Mouse (Mus musculus) CH12.LX (cell line): ENCODE measurements at regions not wholly inside any gene's neighbourhood (a gene's known extent, or its start where the extent isn't known, plus 50 kb on each side); places are given as distances from the start of the nearest gene placed in this dataset.

ENCODE experiments used
- DNase-seq: peaks from one replicate; pipeline ENCODE4 v3.0.0-alpha.2; 2013; ENCODE audit errors: extremely low read depth
- H3K27ac ChIP-seq: 2 replicates; pipeline ENCODE4 v1.5.1; 2012; ENCODE audit warnings: low read depth, mild to moderate bottlenecking, control low read depth, moderate library complexity; ENCODE audit not compliant: insufficient read depth
- H3K27me3 ChIP-seq: replicated peaks from 2 replicates; pipeline ENCODE3; 2012; ENCODE audit warnings: inconsistent platforms
- H3K36me3 ChIP-seq, 2 experiments: replicated peaks in 1 of 2; 2 replicates each; pipeline versions ENCODE3 to v1.6.1; 2012; ENCODE audit warnings: inconsistent platforms in 1 of 2, low read length in 1 of 2, mild to moderate bottlenecking in 1 of 2, mixed read lengths in 1 of 2, moderate library complexity in 1 of 2; ENCODE audit not compliant: control insufficient read depth in 1 of 2, insufficient read depth in 1 of 2
- H3K4me1 ChIP-seq, 2 experiments: 2 replicates each; pipeline ENCODE4 v1.6.1; 2012; ENCODE audit warnings: inconsistent platforms in 1 of 2, moderate library complexity in 1 of 2; ENCODE audit not compliant: insufficient read depth in 2 of 2, control insufficient read depth in 1 of 2
- H3K4me2 ChIP-seq: 2 replicates; pipeline ENCODE4 v1.6.1; 2012; ENCODE audit warnings: low read depth, mild to moderate bottlenecking, control low read depth; ENCODE audit not compliant: poor library complexity, insufficient read depth, severe bottlenecking
- H3K4me3 ChIP-seq, 3 experiments: fragments of 150-350 bp in 1 of 3; sonication (generic) in 1 of 3; replicated peaks in 1 of 3; 2 replicates each; pipeline versions ENCODE3 to v1.5.1; 2011 to 2012; ENCODE audit warnings: low read depth in 2 of 3, low read length in 2 of 3, mild to moderate bottlenecking in 2 of 3, moderate library complexity in 2 of 3, control low read depth in 1 of 3, improper control_type of control experiment in 1 of 3, inconsistent platforms in 1 of 3, mixed read lengths in 1 of 3; ENCODE audit not compliant: poor library complexity in 1 of 3
- H3K79me2 ChIP-seq: replicated peaks from 2 replicates; pipeline ENCODE4 v1.6.1; 2012; ENCODE audit warnings: mild to moderate bottlenecking, moderate library complexity; ENCODE audit not compliant: control insufficient read depth, poor library complexity, insufficient read depth, severe bottlenecking; ENCODE audit errors: extremely low read depth
- H3K9ac ChIP-seq: 2 replicates; pipeline ENCODE4 v1.6.1; 2012; ENCODE audit warnings: low read depth, mild to moderate bottlenecking, control low read depth, moderate library complexity; ENCODE audit not compliant: insufficient read depth
- H3K9me3 ChIP-seq: replicated peaks from 2 replicates; pipeline ENCODE3; 2012; ENCODE audit warnings: low read length, inconsistent platforms, mixed read lengths
- CHD1 ChIP-seq: IDR thresholded peaks from 2 replicates; pipeline ENCODE4 v1.6.1; 2012; ENCODE audit warnings: low read depth, low read length, improper control_type of control experiment, inconsistent platforms
- CTCF ChIP-seq, 2 experiments: IDR thresholded peaks in 1 of 2; conservative IDR thresholded peaks in 1 of 2; 2 replicates each; pipeline ENCODE4 v1.5.1; 2011 to 2012; ENCODE audit warnings: low read depth in 2 of 2, low read length in 2 of 2, improper control_type of control experiment in 1 of 2, inconsistent platforms in 1 of 2, mild to moderate bottlenecking in 1 of 2, moderate library complexity in 1 of 2
- ELF1 ChIP-seq: IDR thresholded peaks from 2 replicates; pipeline ENCODE4 v1.6.1; 2014; ENCODE audit warnings: low read depth, mild to moderate bottlenecking, inconsistent platforms, low read length, improper control_type of control experiment
- ETS1 ChIP-seq: conservative IDR thresholded peaks from 2 replicates; pipeline ENCODE4 v1.6.1; 2012; ENCODE audit warnings: low read depth, mild to moderate bottlenecking, inconsistent platforms, low read length, improper control_type of control experiment, moderate library complexity
- GABPA ChIP-seq: IDR thresholded peaks from 2 replicates; pipeline ENCODE4 v1.6.1; 2012; ENCODE audit warnings: low read depth, low read length, improper control_type of control experiment, inconsistent platforms; ENCODE audit not compliant: insufficient replicate concordance
- HCFC1 ChIP-seq: IDR thresholded peaks from 2 replicates; pipeline ENCODE4 v1.6.1; 2012; ENCODE audit warnings: low read depth, mild to moderate bottlenecking, inconsistent platforms, low read length, improper control_type of control experiment
- JUND ChIP-seq: conservative IDR thresholded peaks from 2 replicates; pipeline ENCODE4 v1.6.1; 2011; ENCODE audit warnings: low read depth, low read length, improper control_type of control experiment
- KAT2A ChIP-seq: IDR thresholded peaks from 2 replicates; pipeline ENCODE4 v1.6.1; 2012; ENCODE audit warnings: low read length, improper control_type of control experiment, inconsistent platforms; ENCODE audit not compliant: insufficient replicate concordance
- MAFK ChIP-seq: IDR thresholded peaks from 2 replicates; pipeline ENCODE4 v1.6.1; 2011; ENCODE audit warnings: low read length, improper control_type of control experiment; ENCODE audit not compliant: insufficient replicate concordance
- MAX ChIP-seq: IDR thresholded peaks from 2 replicates; pipeline ENCODE4 v1.6.1; 2011; ENCODE audit warnings: low read length, improper control_type of control experiment
- MAZ ChIP-seq: IDR thresholded peaks from 2 replicates; pipeline ENCODE4 v1.6.1; 2012; ENCODE audit warnings: low read depth, mild to moderate bottlenecking, inconsistent platforms, low read length, improper control_type of control experiment, moderate library complexity
- MXI1 ChIP-seq: IDR thresholded peaks from 2 replicates; pipeline ENCODE4 v1.6.1; 2011; ENCODE audit warnings: mild to moderate bottlenecking, low read depth, low read length, improper control_type of control experiment
- PAX5 ChIP-seq: IDR thresholded peaks from 2 replicates; pipeline ENCODE4 v1.6.1; 2012; ENCODE audit warnings: low read length, inconsistent platforms, mixed read lengths
- RAD21 ChIP-seq: IDR thresholded peaks from 2 replicates; pipeline ENCODE4 v1.6.1; 2011; ENCODE audit warnings: low read depth, mild to moderate bottlenecking, low read length, improper control_type of control experiment, moderate library complexity
- SIN3A ChIP-seq: IDR thresholded peaks from 2 replicates; pipeline ENCODE4 v1.6.1; 2012; ENCODE audit warnings: low read length, improper control_type of control experiment, inconsistent platforms
- SMC3 ChIP-seq: IDR thresholded peaks from 2 replicates; pipeline ENCODE4 v1.6.1; 2011; ENCODE audit warnings: low read depth, low read length, improper control_type of control experiment
- TBP ChIP-seq: conservative IDR thresholded peaks from 2 replicates; pipeline ENCODE4 v1.6.1; 2011; ENCODE audit warnings: low read depth, low read length, improper control_type of control experiment
- UBTF ChIP-seq: IDR thresholded peaks from 2 replicates; pipeline ENCODE4 v1.6.1; 2012; ENCODE audit warnings: low read depth, mild to moderate bottlenecking, inconsistent platforms, low read length, improper control_type of control experiment, moderate library complexity
- USF1 ChIP-seq: IDR thresholded peaks from 2 replicates; pipeline ENCODE4 v1.6.1; 2014; ENCODE audit warnings: low read depth, mild to moderate bottlenecking, inconsistent platforms, low read length, improper control_type of control experiment
- ZC3H11A ChIP-seq: IDR thresholded peaks from 2 replicates; pipeline ENCODE4 v1.6.1; 2012; ENCODE audit warnings: low read depth, mild to moderate bottlenecking, inconsistent platforms, low read length, improper control_type of control experiment
- ZKSCAN1 ChIP-seq: IDR thresholded peaks from 2 replicates; pipeline ENCODE4 v1.6.1; 2012; ENCODE audit warnings: low read depth, inconsistent platforms, low read length, improper control_type of control experiment, borderline replicate concordance
- dilution Hi-C: fragments of 300-500 bp; cut with MboI; formaldehyde crosslinking; loops from 2 replicates; pipeline ENCODE4 v1.14.3; 2020; ENCODE audit warnings: low sequenced_read_pairs; ENCODE audit not compliant: extremely low pct_unique_long_range_greater_than_20kb, extremely low pct_ligation_motif_present
- in situ Hi-C: fragments of 300-500 bp; cut with MboI; formaldehyde crosslinking; loops from 3 replicates; pipeline ENCODE4 v1.14.3; 2019; ENCODE audit warnings: low sequenced_read_pairs, low pct_ligation_motif_present, low pct_unique_long_range_greater_than_20kb, mixed read lengths

- H3K9me3 ChIP-seq, result no peaks in the 10 kb centered on the region
- no peak overlapping the region for H3K4me3 ChIP-seq
- in situ Hi-C loops (no loop called here), dilution Hi-C loops (no loop called here)
- peaks cover 0 to 15% of the 10 kb centered on the region in 2 experiments; a peak in 2 of 4 replicates for H3K4me1 ChIP-seq
- H3K36me3 ChIP-seq, result no peaks in the 10 kb centered on the region
- H3K27me3 ChIP-seq, result no peaks in the 10 kb centered on the region
- no peak overlapping the region for H3K9ac ChIP-seq
- DNase-seq, result no peak
- TF ChIP-seq MAFK (no peak), CTCF (conservative IDR thresholded peaks at IDR 0.05 in 1 of 2, IDR thresholded peaks at IDR 0.05 in 1 of 2; ENCODE audit: low read depth in 2 of 2, low read length in 2 of 2) (no peak), MAX (no peak), MXI1 (no peak), SIN3A (no peak), USF1 (no peak), KAT2A (no peak), MAZ (no peak), ETS1 (no peak), UBTF (no peak), ZKSCAN1 (no peak), PAX5 (no peak), ELF1 (no peak), CHD1 (no peak), HCFC1 (no peak), ZC3H11A (no peak), JUND (no peak), GABPA (no peak), TBP (no peak)
- no peak overlapping the region for H3K4me2 ChIP-seq
- H3K79me2 ChIP-seq, result no peaks in the 10 kb centered on the region
- H3K27ac ChIP-seq, result no peak overlapping the region
Observed at GRCm38 (mm10) chr2:174564817-174565216, 78.5 kb upstream of the Zfp831 start.

GRCm38 (mm10) chr2:174565891-174566290, 77.4 kb upstream of the Zfp831 start:
- Histone ChIP-seq H3K9me3 (no peaks in the 10 kb centered on the region), H3K4me3 (no peak overlapping the region), H3K4me1 (peaks cover 0 to 15% of the 10 kb centered on the region in 2 experiments; a peak in 2 of 4 replicates), H3K79me2 (no peaks in the 10 kb centered on the region), H3K36me3 (no peaks in the 10 kb centered on the region), H3K4me2 (no peak overlapping the region), H3K9ac (no peak overlapping the region), H3K27ac (no peak overlapping the region), H3K27me3 (no peaks in the 10 kb centered on the region)
- DNase-seq, result no peak
- TF ChIP-seq UBTF, result no peak
- TF ChIP-seq RAD21, result no peak
- no peak for TF ChIP-seq ELF1
- TF ChIP-seq USF1, result no peak
- no peak for TF ChIP-seq SMC3
- TF ChIP-seq PAX5, result no peak
- TF ChIP-seq MAZ, result no peak
- dilution Hi-C loops (no loop called here), in situ Hi-C loops (no loop called here)
